Mouse (Mus musculus): Measurements from ENCODE around the gene Shroom3.
A peak's percentile ranks its signal among the peaks of the same experiment; 100 is the strongest.

The Shroom3 gene

DNA sequence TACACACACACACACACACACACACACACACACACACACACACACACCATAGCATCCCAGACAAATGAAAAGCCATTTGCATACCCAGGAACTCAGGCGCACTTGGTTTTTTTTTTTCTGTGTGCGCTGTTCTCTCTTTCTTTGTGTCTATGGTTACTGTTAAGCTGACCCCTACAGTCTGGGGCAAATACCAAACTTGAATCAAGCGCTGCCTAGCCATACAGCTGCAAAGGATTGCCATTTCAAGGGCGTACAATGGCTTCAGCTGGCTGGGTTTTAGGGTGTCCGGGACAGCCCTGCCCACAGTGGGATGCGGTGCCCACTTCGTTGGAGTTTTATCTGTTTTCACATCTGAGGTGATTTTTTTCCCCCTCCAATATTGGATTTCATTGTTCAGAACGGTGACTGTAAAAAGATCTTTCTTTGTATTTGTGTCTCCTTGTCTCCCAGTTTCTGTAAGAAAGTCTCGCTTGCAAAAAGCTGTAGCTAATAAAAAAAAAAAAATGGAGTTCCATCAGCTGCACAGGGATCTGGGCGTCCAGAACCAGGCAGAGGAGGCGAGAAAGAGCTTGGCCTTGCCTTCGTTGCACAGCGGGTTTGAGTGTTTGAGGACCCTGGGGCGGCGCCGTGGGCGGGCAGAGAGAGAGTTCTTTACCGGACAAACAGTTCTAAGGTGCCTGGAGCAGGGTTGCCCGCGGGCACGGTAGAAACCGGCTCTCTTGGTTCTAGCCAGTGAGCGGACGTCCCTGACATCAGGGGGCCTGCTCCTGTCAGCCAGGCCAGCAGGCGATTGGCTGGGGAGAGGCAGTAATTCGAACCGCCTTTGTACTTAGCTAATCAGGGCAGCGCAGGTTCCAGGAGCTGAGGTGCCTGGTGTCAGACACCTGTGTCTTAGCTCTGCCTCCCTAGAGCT is 125.5 kb downstream of the Shroom3 start:
- DNase-seq (ENCODE audit: low spot score) = peak; percentile 83

DNA sequence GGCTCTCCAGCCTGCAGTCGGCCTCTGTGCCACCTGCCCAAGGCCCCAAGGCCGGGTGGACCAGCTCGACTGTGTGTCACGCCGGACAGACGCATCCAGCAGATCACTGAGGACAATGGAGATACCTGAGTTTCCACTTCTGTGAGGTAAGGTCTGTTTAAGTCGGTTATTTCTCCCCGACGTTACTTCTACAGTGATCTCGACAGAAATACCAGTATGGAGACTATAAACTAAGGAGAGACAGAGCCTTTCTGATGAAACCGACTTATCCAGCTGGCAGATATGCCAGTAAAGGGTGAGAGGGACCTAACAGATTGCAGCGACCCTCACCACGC is 126.1 kb downstream of the Shroom3 start:
- no peak for DNase-seq (ENCODE audit: low spot score)

GRCm38 (mm10) chr5:92810922-92811533 is 127.8 kb downstream of the Shroom3 start:
- no peak for DNase-seq (ENCODE audit: low spot score)

DNA sequence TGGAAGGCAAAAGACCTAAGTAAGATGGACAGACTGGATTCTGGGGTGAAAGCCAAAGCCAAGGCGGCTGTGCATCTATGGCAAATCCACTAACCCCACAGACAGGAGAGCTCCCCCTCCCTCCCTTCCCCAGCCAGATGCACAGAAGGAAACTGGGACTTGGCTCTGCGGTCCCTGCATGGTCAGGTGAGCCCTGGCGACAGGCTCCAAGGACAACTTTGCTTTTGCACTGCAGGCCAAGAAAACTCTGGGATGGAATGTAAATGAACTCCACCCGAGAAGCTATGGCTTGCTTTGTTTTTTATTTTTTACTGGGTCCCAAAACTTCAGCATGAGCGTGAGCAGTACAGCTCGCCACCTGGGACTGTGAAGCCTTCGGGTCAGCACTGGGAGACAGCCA is 128.5 kb downstream of the Shroom3 start:
- no peak for DNase-seq (ENCODE audit: low spot score)

- peak; percentile 78 for DNase-seq (ENCODE audit: low spot score)
Measured at GRCm38 (mm10) chr5:92812936-92813335, 129.7 kb downstream of the Shroom3 start.

- no peak for DNase-seq (ENCODE audit: low spot score)
Measured at GRCm38 (mm10) chr5:92813562-92813961, 130.3 kb downstream of the Shroom3 start.

DNA sequence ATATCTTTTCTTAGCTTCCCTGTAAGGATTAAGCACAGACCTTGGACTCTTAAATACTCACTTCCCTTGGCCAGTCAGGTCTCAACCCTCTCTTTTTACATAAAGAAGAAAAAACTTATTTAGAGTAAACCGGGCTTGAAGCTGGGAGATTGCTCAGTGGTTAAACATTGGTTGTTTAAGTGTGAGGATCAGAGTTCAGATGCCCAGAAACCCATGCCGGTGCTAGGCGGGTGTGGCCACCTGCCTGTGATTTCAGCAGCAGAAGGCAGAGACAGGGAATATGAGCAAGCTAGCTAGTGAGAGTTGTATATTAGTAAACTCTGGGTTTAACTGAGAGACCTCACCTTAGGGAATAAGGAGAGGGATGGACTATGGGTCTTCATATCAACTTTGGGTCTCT is 131.4 kb downstream of the Shroom3 start:
- peak; percentile 60 for DNase-seq (ENCODE audit: low spot score)

DNA sequence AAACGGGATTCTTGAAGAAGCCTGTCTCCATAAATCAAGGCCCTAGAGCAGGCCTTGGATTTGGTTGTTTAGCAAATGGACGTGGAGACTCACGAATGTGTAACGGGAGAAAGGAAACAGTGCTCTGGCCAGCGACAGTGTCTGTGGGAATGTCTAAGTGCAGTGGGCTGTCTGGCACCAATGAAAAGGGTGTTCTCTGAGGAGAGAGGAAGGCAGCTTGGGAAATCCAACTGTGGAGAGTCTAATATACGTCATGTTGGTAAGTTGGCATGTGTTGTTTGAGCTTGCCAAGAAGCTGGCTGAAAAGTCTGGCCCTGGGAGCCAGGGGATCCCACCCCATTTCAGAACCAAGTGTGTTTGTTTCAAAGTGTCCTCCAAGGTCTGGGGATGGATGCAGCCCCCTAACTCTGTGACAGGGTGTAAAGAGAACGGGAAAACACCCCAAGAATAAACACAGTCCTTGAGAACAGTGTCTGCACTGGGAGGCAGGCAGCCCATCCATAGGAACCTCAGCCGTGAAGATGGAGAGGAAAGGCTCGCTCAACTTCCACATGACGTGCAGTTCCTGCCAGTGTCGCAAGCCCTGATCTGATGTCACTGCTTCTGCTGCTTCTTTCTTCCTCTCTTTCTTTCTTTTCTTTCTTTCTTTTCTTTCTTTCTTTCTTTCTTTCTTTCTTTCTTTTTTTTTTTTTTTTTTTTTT is 134.0 kb downstream of the Shroom3 start:
- DNase-seq (ENCODE audit: low spot score) = no peak

GRCm38 (mm10) chr5:92821370-92821769 is 138.1 kb downstream of the Shroom3 start:
- DNase-seq (ENCODE audit: low spot score) = no peak

GRCm38 (mm10) chr5:92823495-92823894 is 140.3 kb downstream of the Shroom3 start:
- no peak for DNase-seq (ENCODE audit: low spot score)

DNA sequence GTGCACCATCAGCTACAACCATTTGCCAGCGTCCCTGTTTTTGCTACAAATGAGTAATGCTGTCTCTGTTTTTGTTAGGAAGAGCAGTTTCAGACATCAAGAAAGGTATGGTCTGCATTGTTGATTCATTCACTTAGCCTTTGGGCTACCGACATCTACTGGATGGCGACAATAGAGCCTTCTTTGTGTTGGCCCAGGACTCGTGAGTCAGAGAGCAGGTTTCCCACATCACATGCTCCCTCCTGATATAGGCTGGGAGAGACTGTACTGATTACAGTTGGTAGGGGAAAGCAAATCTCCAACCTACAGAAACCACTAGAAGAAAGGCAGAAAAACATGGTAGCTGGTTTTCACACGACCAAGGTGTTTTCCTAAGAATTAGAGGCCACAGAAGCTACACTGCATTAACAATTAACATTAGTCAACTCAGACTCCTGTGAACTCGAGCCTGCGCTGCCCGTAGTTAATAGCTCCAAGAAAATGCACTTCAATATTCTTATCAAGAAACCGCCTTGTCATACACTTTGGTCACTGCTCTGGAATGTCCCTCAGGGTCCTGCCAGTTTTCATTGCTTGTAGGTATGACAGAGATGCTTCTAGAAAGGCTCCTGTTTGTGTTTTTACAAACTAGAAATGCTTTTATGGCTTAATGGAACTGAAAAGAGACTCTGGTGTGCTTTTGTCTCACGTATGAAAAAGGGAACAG is 141.2 kb downstream of the Shroom3 start:
- no peak for DNase-seq (ENCODE audit: low spot score)

- no peak for DNase-seq (ENCODE audit: low spot score)
Measured at GRCm38 (mm10) chr5:92830391-92830790, 147.2 kb downstream of the Shroom3 start.

DNA sequence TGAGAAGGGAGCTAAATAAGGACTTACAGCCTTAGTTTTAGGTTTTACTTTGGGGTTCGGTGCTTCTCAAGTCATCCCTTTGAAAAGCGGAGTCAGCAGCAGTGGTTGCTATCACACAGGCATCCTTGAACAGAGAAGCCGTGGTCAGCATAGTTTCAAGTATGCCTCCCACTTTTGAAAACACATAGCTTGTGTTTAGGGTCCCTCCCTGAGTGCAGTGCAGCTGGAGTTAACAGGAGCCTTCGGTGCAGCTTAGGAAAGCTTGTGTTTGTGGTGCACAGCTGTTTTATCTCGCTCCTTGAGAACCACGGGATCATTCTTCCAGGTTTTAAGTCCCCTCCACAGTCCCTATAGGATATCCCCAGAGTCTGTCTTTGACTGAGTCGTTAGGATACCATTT is 151.3 kb downstream of the Shroom3 start:
- DNase-seq (ENCODE audit: low spot score) = no peak

DNA sequence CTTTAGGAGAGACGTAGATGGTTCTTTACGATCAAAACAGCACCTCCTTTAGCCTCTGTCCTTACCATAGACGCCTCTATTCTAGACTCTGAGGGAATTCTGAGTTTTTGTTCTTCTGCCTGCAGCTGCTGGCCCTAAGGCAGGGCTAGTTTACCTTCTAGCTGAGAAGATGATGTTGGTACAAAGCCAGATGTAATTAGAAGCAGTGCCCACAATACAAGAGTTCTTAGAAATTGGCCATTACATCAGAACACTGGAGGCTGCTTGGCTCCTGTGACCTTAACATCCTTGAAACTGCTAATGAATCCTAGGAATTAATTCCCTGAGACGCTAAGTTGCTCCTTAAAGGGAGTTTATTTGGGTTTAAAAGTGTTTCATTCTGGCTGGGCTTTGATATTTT is 154.1 kb downstream of the Shroom3 start:
- DNase-seq (ENCODE audit: low spot score) = no peak

DNA sequence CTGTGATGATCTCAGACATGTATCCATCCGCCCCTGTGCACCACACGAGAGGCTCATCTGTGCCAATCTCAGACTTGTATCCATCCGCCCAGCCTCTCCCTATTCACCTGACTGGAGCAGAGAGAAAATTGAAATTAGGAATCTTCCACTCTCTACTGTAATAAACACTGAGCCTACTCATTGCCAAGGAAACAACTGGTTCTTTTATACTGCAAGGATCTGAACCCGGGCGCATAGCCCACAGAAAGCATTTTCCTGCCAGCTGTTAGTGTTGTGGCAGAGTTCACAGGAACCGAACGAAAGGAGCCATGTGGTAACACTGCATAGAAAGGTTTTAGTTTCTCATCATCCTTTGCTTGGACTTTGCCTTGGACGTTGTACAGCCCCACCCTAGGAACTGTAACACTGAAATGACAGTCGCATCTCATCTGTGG is 155.1 kb downstream of the Shroom3 start:
- DNase-seq (ENCODE audit: low spot score) = no peak

DNA sequence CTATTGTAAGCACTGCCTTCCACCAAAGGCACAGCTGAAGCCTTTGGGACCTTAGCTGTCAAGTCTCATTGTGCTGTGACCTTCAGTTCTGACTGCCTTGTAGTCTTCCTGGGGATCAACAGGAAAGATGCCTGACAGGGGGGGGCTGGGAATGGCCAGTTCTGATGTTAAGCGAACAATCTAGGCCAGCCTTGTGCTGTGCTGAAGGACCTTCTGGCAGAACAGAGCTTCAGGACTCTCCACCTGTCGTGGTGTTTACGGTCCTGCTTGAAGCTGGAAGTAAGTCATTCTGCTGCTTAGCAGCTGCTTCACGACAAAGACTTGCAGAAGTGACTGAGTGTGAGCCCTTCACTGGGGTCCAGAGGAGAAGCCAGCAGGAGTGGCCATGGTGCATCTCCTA is 156.1 kb downstream of the Shroom3 start:
- no peak for DNase-seq (ENCODE audit: low spot score)

DNA sequence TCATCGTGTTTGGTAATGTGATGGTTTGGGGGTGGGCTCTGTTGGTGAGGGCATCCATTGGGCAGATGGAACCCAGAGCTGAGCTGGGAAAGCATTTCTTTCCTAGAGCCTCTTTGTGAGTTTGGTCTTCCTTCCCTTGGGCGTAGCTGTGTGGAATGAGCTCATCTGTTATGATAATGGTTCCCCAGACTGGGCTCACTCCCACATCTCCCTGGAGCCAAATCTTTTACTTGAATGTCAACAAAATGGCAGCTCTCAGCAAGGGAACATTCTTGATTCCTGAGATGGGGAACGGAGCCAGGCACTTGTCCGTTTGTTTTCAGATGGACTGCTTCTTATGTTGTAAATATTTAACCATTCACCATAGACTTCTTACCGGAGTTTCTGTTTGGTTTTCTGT is 158.2 kb downstream of the Shroom3 start:
- DNase-seq (ENCODE audit: low spot score) = peak; percentile 32

DNA sequence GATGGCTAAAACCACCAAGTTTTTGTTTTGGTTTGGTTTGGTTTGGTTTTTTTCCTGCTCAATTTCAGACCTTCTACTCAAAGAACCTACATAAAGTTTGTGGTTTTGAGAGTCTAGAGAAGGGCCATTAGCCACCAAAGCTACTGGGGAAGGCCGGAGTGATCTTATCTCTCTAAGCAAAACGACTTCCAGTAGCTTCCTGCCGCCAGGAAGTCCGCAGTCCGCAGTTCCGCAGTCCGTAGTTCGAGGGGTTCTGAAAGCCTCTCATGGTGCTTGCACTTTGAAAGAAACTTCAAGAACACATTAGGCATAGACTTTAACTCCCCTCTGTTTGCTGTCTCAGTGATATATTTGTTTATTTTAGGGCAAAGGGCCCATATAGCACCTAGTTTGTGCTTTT is 159.2 kb downstream of the Shroom3 start:
- peak; percentile 36 for DNase-seq (ENCODE audit: low spot score)

DNA sequence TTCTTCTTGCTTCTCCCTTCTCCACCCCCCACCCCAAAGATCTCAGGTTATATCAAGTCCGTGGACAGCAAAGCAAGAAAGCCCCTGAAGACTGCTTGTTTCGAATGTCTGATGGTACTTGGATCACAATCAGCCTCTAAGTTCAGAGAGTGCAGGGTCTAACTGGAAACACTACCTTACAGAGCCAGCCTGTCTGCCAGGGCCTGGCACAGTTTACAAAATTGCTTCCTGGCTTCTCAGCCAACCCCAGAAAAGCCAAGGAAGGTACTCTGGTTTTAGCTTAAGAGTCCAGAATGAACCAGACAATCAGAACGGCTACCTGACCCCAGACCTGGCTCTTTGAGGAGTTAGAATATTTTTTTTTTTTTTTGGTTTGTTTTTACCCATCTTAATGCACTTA is 159.6 kb downstream of the Shroom3 start:
- DNase-seq (ENCODE audit: low spot score) = no peak

- peak; percentile 39 for DNase-seq (ENCODE audit: low spot score)
Measured at GRCm38 (mm10) chr5:92843850-92844785, 160.9 kb downstream of the Shroom3 start.

DNA sequence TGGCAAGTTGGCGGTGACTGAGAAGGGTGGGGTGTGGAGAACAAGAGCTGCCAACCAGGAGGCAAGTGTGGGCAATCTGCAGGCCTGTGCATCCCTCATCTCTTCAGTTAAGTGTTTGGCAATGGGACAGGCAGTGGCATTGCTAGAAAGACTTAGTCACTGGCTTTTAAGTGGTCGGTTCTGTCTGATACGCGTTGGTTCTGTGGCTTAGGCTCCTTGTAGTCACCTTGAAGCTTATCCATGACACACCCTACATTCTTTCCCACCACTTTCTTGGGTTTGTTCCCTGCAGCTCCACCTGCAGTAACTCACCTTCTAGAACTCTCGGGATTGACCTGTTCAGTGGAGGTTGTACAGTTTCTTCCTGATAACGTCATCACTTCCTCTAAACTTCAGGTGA is 166.5 kb downstream of the Shroom3 start:
- no peak for DNase-seq (ENCODE audit: low spot score)

Data from yolk sac, embryonic 10.5 days (tissue).